Mouse (Mus musculus): ENCODE data around the gene Hdac5. TPM values are rescaled to one million over a fixed set of nuclear protein-coding genes. Genes with fewer than 3 reads are reported as not detected.

The Hdac5 gene
- polyA plus RNA-seq, 1 experiment from 2014 or later: 54.8 TPM

DNA sequence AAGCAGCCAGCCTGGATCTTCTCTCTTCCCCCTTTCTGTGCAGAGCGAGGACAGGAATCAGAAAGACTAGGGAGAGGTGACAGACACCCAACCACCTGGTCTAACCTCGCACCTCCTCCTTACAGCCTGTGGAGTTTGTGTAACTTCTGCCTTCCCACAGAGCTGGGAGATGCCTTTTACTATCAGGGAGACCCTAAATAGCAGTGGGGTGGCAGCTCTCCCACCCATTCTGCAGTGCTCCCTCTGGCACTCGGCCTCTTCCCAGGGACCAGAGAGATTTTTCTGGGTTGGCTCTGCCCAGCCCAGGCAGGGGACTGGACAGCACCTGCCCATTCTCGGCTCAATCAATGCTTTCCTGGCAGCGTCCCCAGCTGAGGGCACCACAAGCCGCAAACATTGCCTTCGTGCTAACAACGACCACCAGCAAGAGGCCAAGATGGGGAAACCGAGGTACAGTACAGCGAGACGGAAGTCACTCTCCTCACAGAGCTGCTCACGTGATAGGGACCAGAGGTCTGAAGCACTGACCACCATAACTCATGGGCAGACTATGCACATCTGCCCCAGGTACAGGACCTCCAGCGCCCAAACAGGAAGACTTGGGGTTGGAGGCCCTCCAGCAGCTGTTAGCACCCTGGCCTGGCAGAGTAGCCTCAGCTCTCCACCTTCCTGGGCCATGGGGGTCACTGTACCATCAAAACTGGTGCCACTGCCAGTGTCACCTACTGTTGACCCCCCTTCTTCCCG lies 10.5 kb downstream of the Hdac5 start:
- no peaks in the 10 kb centered on the region for H3K27me3 ChIP-seq (replicated peaks; ENCODE audit: control insufficient read depth, insufficient read depth, low read length)
- no peaks in the 10 kb centered on the region for H3K9me3 ChIP-seq (ENCODE audit: control insufficient read depth, low read length)
- 51% methylated on average over 14 of the region's 14 CpGs for WGBS
- peak overlapping the region; percentile 59 for H3K4me3 ChIP-seq (ENCODE audit: low read length)
- peak overlapping the region; percentile 63 for H3K9ac ChIP-seq (ENCODE audit: low read depth, low read length)
- H3K4me2 ChIP-seq (ENCODE audit: low read depth, low read length): peak overlapping the region; percentile 90
- peak overlapping the region; percentile 93 for H3K27ac ChIP-seq (ENCODE audit: low read length)
- peak; percentile 7 for ATAC-seq
- H3K4me1 ChIP-seq (ENCODE audit: control insufficient read depth, insufficient read depth, low read length): peaks cover 79% of the 10 kb centered on the region
- no peaks in the 10 kb centered on the region for H3K36me3 ChIP-seq (ENCODE audit: control insufficient read depth, insufficient read depth, low read length)

- no peaks in the 10 kb centered on the region for H3K27me3 ChIP-seq (replicated peaks; ENCODE audit: control insufficient read depth, insufficient read depth, low read length)
- H3K4me1 ChIP-seq (ENCODE audit: control insufficient read depth, insufficient read depth, low read length): peaks cover 82% of the 10 kb centered on the region
- H3K4me2 ChIP-seq (ENCODE audit: low read depth, low read length): peak overlapping the region; percentile 90
- peak; percentile 86 for ATAC-seq
- H3K9me3 ChIP-seq (ENCODE audit: control insufficient read depth, low read length): no peaks in the 10 kb centered on the region
- no peaks in the 10 kb centered on the region for H3K36me3 ChIP-seq (ENCODE audit: control insufficient read depth, insufficient read depth, low read length)
- WGBS: 0% methylated on average over 10 of the region's 10 CpGs
- H3K9ac ChIP-seq (ENCODE audit: low read depth, low read length): peak overlapping the region; percentile 76
- H3K4me3 ChIP-seq (ENCODE audit: low read length): peak overlapping the region; percentile 59
- peak overlapping the region; percentile 93 for H3K27ac ChIP-seq (ENCODE audit: low read length)
Observed at GRCm38 (mm10) chr11:102218783-102219182, 11.2 kb downstream of the Hdac5 start.

- Histone ChIP-seq H3K27me3 (replicated peaks; ENCODE audit: control insufficient read depth, insufficient read depth, low read length) (no peaks in the 10 kb centered on the region), H3K9ac (ENCODE audit: low read depth, low read length) (peak overlapping the region; percentile 76), H3K4me1 (ENCODE audit: control insufficient read depth, insufficient read depth, low read length) (peaks cover 78% of the 10 kb centered on the region), H3K4me2 (ENCODE audit: low read depth, low read length) (peak overlapping the region; percentile 90), H3K36me3 (ENCODE audit: control insufficient read depth, insufficient read depth, low read length) (no peaks in the 10 kb centered on the region), H3K4me3 (ENCODE audit: low read length) (peak overlapping the region; percentile 59), H3K27ac (ENCODE audit: low read length) (peak overlapping the region; percentile 93), H3K9me3 (ENCODE audit: control insufficient read depth, low read length) (no peaks in the 10 kb centered on the region)
- no peak for ATAC-seq
- WGBS: 44% methylated on average over 7 of the region's 7 CpGs
Observed at GRCm38 (mm10) chr11:102217876-102218430, 12.0 kb downstream of the Hdac5 start.

- Histone ChIP-seq H3K27ac (ENCODE audit: low read length) (peak overlapping the region; percentile 84), H3K9me3 (ENCODE audit: control insufficient read depth, low read length) (no peaks in the 10 kb centered on the region), H3K36me3 (ENCODE audit: control insufficient read depth, insufficient read depth, low read length) (no peaks in the 10 kb centered on the region), H3K4me1 (ENCODE audit: control insufficient read depth, insufficient read depth, low read length) (peaks cover 78% of the 10 kb centered on the region), H3K9ac (ENCODE audit: low read depth, low read length) (peak overlapping the region; percentile 76), H3K4me3 (ENCODE audit: low read length) (peak overlapping the region; percentile 59), H3K4me2 (ENCODE audit: low read depth, low read length) (peak overlapping the region; percentile 90), H3K27me3 (replicated peaks; ENCODE audit: control insufficient read depth, insufficient read depth, low read length) (no peaks in the 10 kb centered on the region)
- ATAC-seq: no peak
- WGBS: 55% methylated on average over 6 of the region's 6 CpGs
Observed at GRCm38 (mm10) chr11:102217396-102217795, 12.6 kb downstream of the Hdac5 start.

GRCm38 (mm10) chr11:102216886-102217240 lies 13.1 kb downstream of the Hdac5 start:
- Histone ChIP-seq H3K4me3 (ENCODE audit: low read length) (peak overlapping the region; percentile 59), H3K27me3 (replicated peaks; ENCODE audit: control insufficient read depth, insufficient read depth, low read length) (no peaks in the 10 kb centered on the region), H3K27ac (ENCODE audit: low read length) (peak overlapping the region; percentile 84), H3K4me2 (ENCODE audit: low read depth, low read length) (peak overlapping the region; percentile 90), H3K4me1 (ENCODE audit: control insufficient read depth, insufficient read depth, low read length) (peaks cover 79% of the 10 kb centered on the region), H3K36me3 (ENCODE audit: control insufficient read depth, insufficient read depth, low read length) (no peaks in the 10 kb centered on the region), H3K9me3 (ENCODE audit: control insufficient read depth, low read length) (no peaks in the 10 kb centered on the region), H3K9ac (ENCODE audit: low read depth, low read length) (peak overlapping the region; percentile 56)
- WGBS: 30% methylated on average over 5 of the region's 5 CpGs
- peak; percentile 6; the same call in 1 of the 2 replicates for ATAC-seq

- ATAC-seq: peak; percentile 56
- H3K4me3 ChIP-seq (ENCODE audit: low read length): peak overlapping the region; percentile 59
- H3K4me1 ChIP-seq (ENCODE audit: control insufficient read depth, insufficient read depth, low read length): peaks cover 84% of the 10 kb centered on the region
- WGBS: 16% methylated on average over 12 of the region's 12 CpGs
- no peaks in the 10 kb centered on the region for H3K9me3 ChIP-seq (ENCODE audit: control insufficient read depth, low read length)
- H3K4me2 ChIP-seq (ENCODE audit: low read depth, low read length): peak overlapping the region; percentile 90
- H3K27ac ChIP-seq (ENCODE audit: low read length): peak overlapping the region; percentile 84
- no peaks in the 10 kb centered on the region for H3K27me3 ChIP-seq (replicated peaks; ENCODE audit: control insufficient read depth, insufficient read depth, low read length)
- H3K36me3 ChIP-seq (ENCODE audit: control insufficient read depth, insufficient read depth, low read length): peaks cover 2% of the 10 kb centered on the region; the same call in 1 of the 2 replicates
- H3K9ac ChIP-seq (ENCODE audit: low read depth, low read length): peak overlapping the region; percentile 56
Observed at GRCm38 (mm10) chr11:102216056-102216885, 13.7 kb downstream of the Hdac5 start.

GRCm38 (mm10) chr11:102215511-102215910 lies 14.5 kb downstream of the Hdac5 start:
- Histone ChIP-seq H3K4me1 (ENCODE audit: control insufficient read depth, insufficient read depth, low read length) (peaks cover 87% of the 10 kb centered on the region), H3K36me3 (ENCODE audit: control insufficient read depth, insufficient read depth, low read length) (peaks cover 2% of the 10 kb centered on the region; the same call in 1 of the 2 replicates), H3K27ac (ENCODE audit: low read length) (peak overlapping the region; percentile 84), H3K9ac (ENCODE audit: low read depth, low read length) (peak overlapping the region; percentile 50), H3K9me3 (ENCODE audit: control insufficient read depth, low read length) (no peaks in the 10 kb centered on the region), H3K4me2 (ENCODE audit: low read depth, low read length) (peak overlapping the region; percentile 90), H3K27me3 (replicated peaks; ENCODE audit: control insufficient read depth, insufficient read depth, low read length) (no peaks in the 10 kb centered on the region), H3K4me3 (ENCODE audit: low read length) (peak overlapping the region; percentile 59)
- WGBS: 61% methylated on average over 11 of the region's 11 CpGs
- ATAC-seq: no peak

- H3K27ac ChIP-seq (ENCODE audit: low read length): peak overlapping the region; percentile 84; the same call in 1 of the 2 replicates
- 33% methylated on average over 10 of the region's 10 CpGs for WGBS
- no peaks in the 10 kb centered on the region for H3K9me3 ChIP-seq (ENCODE audit: control insufficient read depth, low read length)
- no peaks in the 10 kb centered on the region for H3K27me3 ChIP-seq (replicated peaks; ENCODE audit: control insufficient read depth, insufficient read depth, low read length)
- no peak overlapping the region for H3K4me3 ChIP-seq (ENCODE audit: low read length)
- ATAC-seq: no peak
- H3K4me2 ChIP-seq (ENCODE audit: low read depth, low read length): no peak overlapping the region
- peak overlapping the region; percentile 26; the same call in 1 of the 2 replicates for H3K9ac ChIP-seq (ENCODE audit: low read depth, low read length)
- H3K36me3 ChIP-seq (ENCODE audit: control insufficient read depth, insufficient read depth, low read length): peaks cover 2% of the 10 kb centered on the region; the same call in 1 of the 2 replicates
- H3K4me1 ChIP-seq (ENCODE audit: control insufficient read depth, insufficient read depth, low read length): peaks cover 78% of the 10 kb centered on the region
Observed at GRCm38 (mm10) chr11:102214430-102215156, 15.4 kb downstream of the Hdac5 start.

Data from intestine, embryonic 16.5 days (tissue).